Mouse (Mus musculus) myocyte (in vitro differentiated cells): Measurements from ENCODE around the gene Gm44790.

Experiments used
- MAX ChIP-seq: IDR thresholded peaks from one replicate; pipeline ENCODE4 v1.6.1; 2011; ENCODE audit warnings: low read depth, mild to moderate bottlenecking, control low read depth
- MYOD1 ChIP-seq, 3 experiments: IDR thresholded peaks; one replicate each; pipeline ENCODE4 v1.6.1; 2011; ENCODE audit warnings: control low read depth in 2 of 3, low read depth in 2 of 3, mild to moderate bottlenecking in 2 of 3, moderate library complexity in 1 of 3; ENCODE audit not compliant: insufficient read length in 2 of 3, control insufficient read depth in 1 of 3

- TF ChIP-seq MAX (no peak), MYOD1 (IDR thresholded peaks at IDR 0.05; ENCODE audit: control insufficient read depth in 1 of 3, insufficient read length in 2 of 3, low read depth in 2 of 3) (no peak)
These were observed 43.1 kb upstream of the Gm44790 start for GRCm38 (mm10) chr6:86383370-86383769.
